Mouse (Mus musculus) myocyte (in vitro differentiated cells): ENCODE results near the gene Pcnp. TPM values are rescaled to one million over a fixed set of nuclear protein-coding genes. Genes with fewer than 3 reads are reported as not detected.
A peak's percentile ranks its signal among the peaks of the same experiment; 100 is the strongest.

Experiments
- H3K27me3 ChIP-seq: one replicate; pipeline ENCODE4 v1.6.1; 2011; ENCODE audit not compliant: control insufficient read depth, insufficient read depth, insufficient read length
- H3K36me3 ChIP-seq: one replicate; pipeline ENCODE4 v1.6.1; 2011; ENCODE audit not compliant: control insufficient read depth, insufficient read depth
- H3K4me2 ChIP-seq: one replicate; pipeline ENCODE4 v1.6.1; 2011; ENCODE audit warnings: low read depth, control low read depth
- H3K4me3 ChIP-seq: one replicate; pipeline ENCODE4 v1.5.1; 2011; ENCODE audit warnings: mild to moderate bottlenecking, control low read depth, moderate library complexity
- H3K79me2 ChIP-seq: one replicate; pipeline ENCODE4 v1.6.1; 2011; ENCODE audit not compliant: control insufficient read depth, insufficient read depth
- H3ac ChIP-seq: one replicate; pipeline ENCODE4 v1.6.1; 2011; ENCODE audit not compliant: control insufficient read depth, insufficient read length
- CEBPB ChIP-seq: IDR thresholded peaks from 2 replicates; pipeline ENCODE4 v1.6.1; 2011; ENCODE audit warnings: mild to moderate bottlenecking, moderate library complexity; ENCODE audit not compliant: poor library complexity, insufficient read depth, severe bottlenecking
- E2F4 ChIP-seq: IDR thresholded peaks from one replicate; pipeline ENCODE4 v1.6.1; 2011; ENCODE audit warnings: mild to moderate bottlenecking, control low read depth, moderate library complexity; ENCODE audit not compliant: insufficient read depth
- MAX ChIP-seq: IDR thresholded peaks from one replicate; pipeline ENCODE4 v1.6.1; 2011; ENCODE audit warnings: low read depth, mild to moderate bottlenecking, control low read depth
- MYOD1 ChIP-seq, 3 experiments: IDR thresholded peaks; one replicate each; pipeline ENCODE4 v1.6.1; 2011; ENCODE audit warnings: control low read depth in 2 of 3, low read depth in 2 of 3, mild to moderate bottlenecking in 2 of 3, moderate library complexity in 1 of 3; ENCODE audit not compliant: insufficient read length in 2 of 3, control insufficient read depth in 1 of 3
- MYOG ChIP-seq, 3 experiments: IDR thresholded peaks; one replicate each; pipeline ENCODE4 v1.6.1; 2011; ENCODE audit warnings: control low read depth in 2 of 3, low read depth in 2 of 3, mild to moderate bottlenecking in 2 of 3; ENCODE audit not compliant: insufficient read length in 2 of 3, control insufficient read depth in 1 of 3, insufficient read depth in 1 of 3
- POLR2A ChIP-seq: IDR thresholded peaks from one replicate; pipeline ENCODE4 v1.6.1; 2011; ENCODE audit warnings: low read depth, mild to moderate bottlenecking, control low read depth, moderate library complexity; ENCODE audit not compliant: insufficient read length
- POLR2AphosphoS2 ChIP-seq: IDR thresholded peaks from one replicate; pipeline ENCODE4 v1.6.1; 2011; ENCODE audit warnings: low read depth, control low read depth; ENCODE audit not compliant: insufficient read length
- REST ChIP-seq: IDR thresholded peaks from one replicate; pipeline ENCODE4 v1.6.1; 2011; ENCODE audit warnings: mild to moderate bottlenecking, control low read depth, moderate library complexity; ENCODE audit not compliant: insufficient read depth, insufficient read length
- SRF ChIP-seq: IDR thresholded peaks from one replicate; pipeline ENCODE4 v1.6.1; 2011; ENCODE audit warnings: low read depth; ENCODE audit not compliant: control insufficient read depth, insufficient read length
- TCF12 ChIP-seq: IDR thresholded peaks from one replicate; pipeline ENCODE4 v1.6.1; 2011; ENCODE audit warnings: mild to moderate bottlenecking, control low read depth; ENCODE audit not compliant: poor library complexity, insufficient read depth, severe bottlenecking
- TCF3 ChIP-seq: IDR thresholded peaks from one replicate; pipeline ENCODE4 v1.6.1; 2011; ENCODE audit warnings: low read depth, control low read depth; ENCODE audit not compliant: insufficient read length
- USF1 ChIP-seq: IDR thresholded peaks from one replicate; pipeline ENCODE4 v1.6.1; 2011; ENCODE audit warnings: low read depth, mild to moderate bottlenecking, control low read depth, moderate library complexity
- polyA plus RNA-seq: library from polyadenylated mRNA; unstranded; fragments of >200 nt; fragmentation: generic; extraction: Trizol; gene quantifications from one replicate; pipeline ENCODE4 v1.2.1, GENCODE M21; 2012; ENCODE audit warnings: missing spikeins

Gene Pcnp
- polyA plus RNA-seq, 1 experiment = 39.1 TPM

GRCm38 (mm10) chr16:55970416-55970815 lies 59.1 kb downstream of the Pcnp start:
- H3K4me3 ChIP-seq = no peak overlapping the region
- peaks cover 36% of the 10 kb centered on the region for H3K36me3 ChIP-seq
- peaks cover 54% of the 10 kb centered on the region for H3K79me2 ChIP-seq
- H3K4me2 ChIP-seq = peak overlapping the region; percentile 54
- no peaks in the 10 kb centered on the region for H3K27me3 ChIP-seq
- no peak for TF ChIP-seq POLR2A
- no peak for TF ChIP-seq REST
- H3ac ChIP-seq = no peak overlapping the region

GRCm38 (mm10) chr16:55969147-55969546 lies 60.4 kb downstream of the Pcnp start:
- TF ChIP-seq CEBPB = no peak
- no peak for TF ChIP-seq E2F4
- no peak for TF ChIP-seq MAX
- no peak for TF ChIP-seq USF1
- TF ChIP-seq MYOG (IDR thresholded peaks at IDR 0.05; ENCODE audit: control insufficient read depth in 1 of 3, insufficient read depth in 1 of 3, insufficient read length in 2 of 3, low read depth in 2 of 3) = no peak
- TF ChIP-seq POLR2AphosphoS2 = no peak
- TF ChIP-seq MYOD1 (IDR thresholded peaks at IDR 0.05; ENCODE audit: control insufficient read depth in 1 of 3, insufficient read length in 2 of 3, low read depth in 2 of 3) = no peak
- TF ChIP-seq REST = no peak
- TF ChIP-seq TCF3 = no peak
- TF ChIP-seq SRF = no peak
- no peak for TF ChIP-seq POLR2A
- no peak for TF ChIP-seq TCF12
- Histone ChIP-seq H3ac (no peak overlapping the region), H3K36me3 (peaks cover 36% of the 10 kb centered on the region)

GRCm38 (mm10) chr16:55967221-55967620 lies 62.3 kb downstream of the Pcnp start:
- H3K36me3 ChIP-seq = peaks cover 36% of the 10 kb centered on the region
- H3K27me3 ChIP-seq = no peaks in the 10 kb centered on the region
- H3K4me3 ChIP-seq = peak overlapping the region; percentile 89
- TF ChIP-seq E2F4 = no peak
- TF ChIP-seq POLR2AphosphoS2 = no peak
- TF ChIP-seq CEBPB = no peak
- TF ChIP-seq TCF12 = no peak
- no peak for TF ChIP-seq SRF
- TF ChIP-seq USF1 = no peak
- no peak for TF ChIP-seq MYOD1 (IDR thresholded peaks at IDR 0.05; ENCODE audit: control insufficient read depth in 1 of 3, insufficient read length in 2 of 3, low read depth in 2 of 3)
- TF ChIP-seq MAX = no peak
- TF ChIP-seq POLR2A = no peak
- no peak for TF ChIP-seq REST
- no peak for TF ChIP-seq MYOG (IDR thresholded peaks at IDR 0.05; ENCODE audit: control insufficient read depth in 1 of 3, insufficient read depth in 1 of 3, insufficient read length in 2 of 3, low read depth in 2 of 3)
- TF ChIP-seq TCF3 = no peak
- H3K4me2 ChIP-seq = peak overlapping the region; percentile 95
- H3ac ChIP-seq = peak overlapping the region; percentile 86
- peaks cover 44% of the 10 kb centered on the region for H3K79me2 ChIP-seq

More at GRCm38 (mm10) chr16:55969147-55969546, 60.4 kb downstream of the Pcnp start:
- H3K79me2 ChIP-seq = peaks cover 44% of the 10 kb centered on the region
- H3K4me3 ChIP-seq = no peak overlapping the region
- peak overlapping the region; percentile 54 for H3K4me2 ChIP-seq
- H3K27me3 ChIP-seq = no peaks in the 10 kb centered on the region

GRCm38 (mm10) chr16:55966212-55966871 lies 63.2 kb downstream of the Pcnp start, which contains the start of gene Rpl24:
Rpl24 (plus strand) TSS chr16:55966275.
- TF ChIP-seq TCF12 = no peak
- no peak for TF ChIP-seq USF1
- TF ChIP-seq MYOD1 (IDR thresholded peaks at IDR 0.05; ENCODE audit: control insufficient read depth in 1 of 3, insufficient read length in 2 of 3, low read depth in 2 of 3) = no peak
- no peak for TF ChIP-seq E2F4
- TF ChIP-seq SRF = peak; percentile 85
- no peak for TF ChIP-seq REST
- TF ChIP-seq POLR2AphosphoS2 = peak; percentile 70
- peak; percentile 55 for TF ChIP-seq POLR2A
- no peak for TF ChIP-seq TCF3
- TF ChIP-seq CEBPB = no peak
- no peak for TF ChIP-seq MYOG (IDR thresholded peaks at IDR 0.05; ENCODE audit: control insufficient read depth in 1 of 3, insufficient read depth in 1 of 3, insufficient read length in 2 of 3, low read depth in 2 of 3)
- no peak for TF ChIP-seq MAX
- peak within 1 kb of the TSS; percentile 95 for H3K4me2 ChIP-seq
- peak within 1 kb of the TSS; percentile 89 for H3K4me3 ChIP-seq
- H3K36me3 ChIP-seq = peaks cover 30% of the 10 kb centered on the region
- H3ac ChIP-seq = peak within 1 kb of the TSS; percentile 86
- H3K27me3 ChIP-seq = no peaks in the 10 kb centered on the region
- peaks cover 44% of the 10 kb centered on the region for H3K79me2 ChIP-seq
